Mouse (Mus musculus) hindbrain, embryonic 16.5 days (tissue): Measurements from ENCODE around the gene Alox15. TPM values are rescaled to one million over a fixed set of nuclear protein-coding genes. Genes with fewer than 3 reads are reported as not detected.

Experiments used
- ATAC-seq: fragments of 200-750 bp; cut with Nextera tagmentation; 2 replicates; pipeline ENCODE4 v1.8.0; 2017; ENCODE audit warnings: moderate TSS enrichment, moderate library complexity
- H3K27ac ChIP-seq: fragments of 300-500 bp; sonication (generic); 2 replicates; pipeline ENCODE4 v1.5.1; 2014; ENCODE audit warnings: low read depth, mild to moderate bottlenecking, control low read depth, low read length, moderate library complexity
- H3K27me3 ChIP-seq: fragments of 300-500 bp; sonication (generic); replicated peaks from 2 replicates; pipeline ENCODE4 v1.6.1; 2014; ENCODE audit warnings: low read length; ENCODE audit not compliant: control insufficient read depth, insufficient read depth
- H3K36me3 ChIP-seq: fragments of 300-500 bp; sonication (generic); 2 replicates; pipeline ENCODE4 v1.6.1; 2014; ENCODE audit warnings: mild to moderate bottlenecking, low read length, moderate library complexity, mixed read lengths; ENCODE audit not compliant: control insufficient read depth, insufficient read depth
- H3K4me1 ChIP-seq: fragments of 300-500 bp; sonication (generic); 2 replicates; pipeline ENCODE4 v1.6.1; 2014; ENCODE audit warnings: low read depth, low read length; ENCODE audit not compliant: control insufficient read depth, insufficient read depth
- H3K4me2 ChIP-seq: fragments of 300-500 bp; sonication (generic); 2 replicates; pipeline ENCODE4 v1.6.1; 2014; ENCODE audit warnings: mild to moderate bottlenecking, low read length, control low read depth, moderate library complexity
- H3K4me3 ChIP-seq: fragments of 300-500 bp; sonication (generic); 2 replicates; pipeline ENCODE4 v1.5.1; 2014; ENCODE audit warnings: mild to moderate bottlenecking, low read length, control low read depth, moderate library complexity
- H3K9ac ChIP-seq: fragments of 300-500 bp; sonication (generic); 2 replicates; pipeline ENCODE4 v1.6.1; 2014; ENCODE audit warnings: low read depth, mild to moderate bottlenecking, control low read depth, low read length, moderate library complexity
- H3K9me3 ChIP-seq: fragments of 300-500 bp; sonication (generic); 2 replicates; pipeline ENCODE4 v1.6.1; 2014; ENCODE audit warnings: mild to moderate bottlenecking, low read length, moderate library complexity; ENCODE audit not compliant: control insufficient read depth
- WGBS: fragments of 180-500 bp; shearing (Covaris S2); extraction: QIAGEN DNeasy Blood & Tissue Kit; methylation state at CpG from one replicate; pipeline ENCODE4 v1.1.7; 2014; 5-methylcytosine and 5-hydroxymethylcytosine counted together
- polyA plus RNA-seq: library from polyadenylated mRNA; unstranded; fragments of >200 nt; fragmentation: Nextera tagmentation; extraction: Ambion mirVana; gene quantifications from 2 replicates; pipeline ENCODE4 v1.2.1, GENCODE M21; 2015

Gene Alox15
- polyA plus RNA-seq = 0.06 TPM in 1 of 2 replicates, not detected in the other

DNA sequence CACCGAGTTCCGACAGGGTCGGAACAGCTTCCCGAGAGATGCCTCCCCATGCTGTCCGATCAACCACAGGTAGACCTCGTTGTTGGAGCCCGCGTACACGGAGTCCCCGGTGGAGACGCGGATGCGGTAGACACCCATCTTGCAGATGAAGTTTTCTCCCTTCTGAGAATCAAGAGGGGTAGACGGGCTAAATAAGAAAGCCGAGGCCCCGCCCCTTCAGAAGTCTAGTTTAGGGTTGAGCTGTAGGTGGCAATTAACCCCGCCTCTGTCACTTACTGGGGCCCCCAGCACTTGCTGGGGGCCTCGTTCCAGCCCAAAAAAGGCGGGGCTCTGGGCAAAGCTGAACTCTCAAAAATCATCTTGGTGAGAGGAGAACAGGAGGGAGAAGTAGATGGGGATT, at the start of gene Alox15:
Gene Alox15 (minus strand): TSS at position 164 of the 400 bp plus-strand sequence.
- Histone ChIP-seq H3K27ac (no peak within 1 kb of the TSS), H3K36me3 (no peaks in the 10 kb centered on the region), H3K9me3 (no peaks in the 10 kb centered on the region), H3K27me3 (peaks cover 33% of the 10 kb centered on the region), H3K4me1 (peaks cover 6% of the 10 kb centered on the region), H3K4me2 (peak within 1 kb of the TSS; percentile 63), H3K4me3 (peak within 1 kb of the TSS; percentile 33), H3K9ac (peak within 1 kb of the TSS; percentile 41)
- no peak for ATAC-seq
- 0% methylated on average over 19 of the region's 19 CpGs for WGBS

- Histone ChIP-seq H3K9ac (no peak overlapping the region), H3K9me3 (no peaks in the 10 kb centered on the region), H3K4me1 (no peaks in the 10 kb centered on the region), H3K4me2 (no peak overlapping the region), H3K27ac (no peak overlapping the region), H3K4me3 (no peak overlapping the region), H3K27me3 (no peaks in the 10 kb centered on the region), H3K36me3 (peaks cover 22% of the 10 kb centered on the region)
- 83% methylated on average over 5 of the region's 5 CpGs for WGBS
- ATAC-seq = no peak
Measured at GRCm38 (mm10) chr11:70389421-70389820, 37.6 kb upstream of the Alox15 start.

- no peak overlapping the region for H3K4me2 ChIP-seq
Measured at GRCm38 (mm10) chr11:70387436-70387835, 35.6 kb upstream of the Alox15 start.

DNA sequence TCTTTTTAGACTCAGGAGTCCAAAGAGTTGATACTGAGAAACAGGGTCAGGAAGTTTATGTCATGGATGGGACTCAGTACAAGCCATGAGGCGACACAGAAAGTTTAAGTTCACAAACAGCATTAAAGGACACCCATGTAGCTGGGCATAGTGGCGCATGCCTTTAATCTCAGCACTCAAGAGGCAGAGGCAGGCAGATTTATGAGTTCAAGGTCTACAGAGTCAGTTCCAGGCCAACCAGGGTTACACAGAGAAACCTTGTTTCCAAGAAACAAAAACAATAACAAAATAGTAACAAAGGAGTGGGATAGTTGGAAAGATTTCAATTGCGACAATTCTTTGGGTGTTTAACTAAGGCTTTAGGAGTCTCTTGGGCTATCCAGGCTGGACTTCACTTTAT, 32.3 kb upstream of the Alox15 start:
- Histone ChIP-seq H3K4me1 (no peaks in the 10 kb centered on the region), H3K9ac (no peak overlapping the region), H3K4me3 (no peak overlapping the region), H3K36me3 (peaks cover 2% of the 10 kb centered on the region; the same call in 1 of the 2 replicates), H3K9me3 (no peaks in the 10 kb centered on the region), H3K27ac (no peak overlapping the region), H3K4me2 (no peak overlapping the region), H3K27me3 (no peaks in the 10 kb centered on the region)
- 86% methylated on average over 3 of the region's 3 CpGs for WGBS
- ATAC-seq = no peak

More at GRCm38 (mm10) chr11:70387436-70387835, 35.6 kb upstream of the Alox15 start:
- H3K9ac ChIP-seq = no peak overlapping the region
- H3K4me3 ChIP-seq = no peak overlapping the region
- H3K9me3 ChIP-seq = no peaks in the 10 kb centered on the region
- no peaks in the 10 kb centered on the region for H3K27me3 ChIP-seq
- H3K27ac ChIP-seq = no peak overlapping the region
- no peaks in the 10 kb centered on the region for H3K4me1 ChIP-seq
- WGBS = 81% methylated on average over 5 of the region's 5 CpGs
- peaks cover 10% of the 10 kb centered on the region for H3K36me3 ChIP-seq
- no peak for ATAC-seq

GRCm38 (mm10) chr11:70381330-70381729, 29.5 kb upstream of the Alox15 start:
- no peak overlapping the region for H3K27ac ChIP-seq
- no peaks in the 10 kb centered on the region for H3K4me1 ChIP-seq
- WGBS = 89% methylated on average over 2 of the region's 2 CpGs
- H3K36me3 ChIP-seq = peaks cover 2% of the 10 kb centered on the region; the same call in 1 of the 2 replicates
- no peak overlapping the region for H3K4me2 ChIP-seq
- no peak for ATAC-seq
- H3K27me3 ChIP-seq = no peaks in the 10 kb centered on the region
- H3K9ac ChIP-seq = no peak overlapping the region
- no peaks in the 10 kb centered on the region for H3K9me3 ChIP-seq
- H3K4me3 ChIP-seq = no peak overlapping the region

GRCm38 (mm10) chr11:70380478-70381005, 28.7 kb upstream of the Alox15 start:
- no peak overlapping the region for H3K9ac ChIP-seq
- H3K27me3 ChIP-seq = no peaks in the 10 kb centered on the region
- WGBS = 80% methylated on average over 1 of the region's 1 CpGs
- peaks cover under 1% of the 10 kb centered on the region; the same call in 1 of the 2 replicates for H3K36me3 ChIP-seq
- no peaks in the 10 kb centered on the region for H3K4me1 ChIP-seq
- H3K9me3 ChIP-seq = no peaks in the 10 kb centered on the region
- ATAC-seq = no peak
- no peak overlapping the region for H3K4me2 ChIP-seq
- H3K27ac ChIP-seq = no peak overlapping the region
- H3K4me3 ChIP-seq = no peak overlapping the region

GRCm38 (mm10) chr11:70376054-70376453, 24.2 kb upstream of the Alox15 start:
- H3K27ac ChIP-seq = no peak overlapping the region
- H3K4me2 ChIP-seq = no peak overlapping the region
- no peak overlapping the region for H3K4me3 ChIP-seq
- H3K36me3 ChIP-seq = no peaks in the 10 kb centered on the region
- no peak overlapping the region for H3K9ac ChIP-seq
- 0 out of 2 replicates have a peak, but pooled peaks cover 4% of the 10 kb centered on the region for H3K27me3 ChIP-seq
- ATAC-seq = no peak
- H3K4me1 ChIP-seq = no peaks in the 10 kb centered on the region
- H3K9me3 ChIP-seq = no peaks in the 10 kb centered on the region
- WGBS = 91% methylated on average over 6 of the region's 6 CpGs

- H3K4me1 ChIP-seq = no peaks in the 10 kb centered on the region
- no peak overlapping the region for H3K4me3 ChIP-seq
- ATAC-seq = no peak
- no peak overlapping the region for H3K4me2 ChIP-seq
- H3K9ac ChIP-seq = no peak overlapping the region
- no peaks in the 10 kb centered on the region for H3K9me3 ChIP-seq
- H3K27ac ChIP-seq = no peak overlapping the region
- H3K36me3 ChIP-seq = no peaks in the 10 kb centered on the region
- H3K27me3 ChIP-seq = 0 out of 2 replicates have a peak, but pooled peaks cover 4% of the 10 kb centered on the region
- WGBS = 87% methylated on average over 3 of the region's 3 CpGs
Measured at GRCm38 (mm10) chr11:70374302-70374701, 22.5 kb upstream of the Alox15 start.

GRCm38 (mm10) chr11:70372849-70373557, 21.2 kb upstream of the Alox15 start:
- H3K4me2 ChIP-seq = no peak overlapping the region
- no peaks in the 10 kb centered on the region for H3K36me3 ChIP-seq
- H3K27ac ChIP-seq = no peak overlapping the region
- 0 out of 2 replicates have a peak, but pooled peaks cover 4% of the 10 kb centered on the region for H3K27me3 ChIP-seq
- no peaks in the 10 kb centered on the region for H3K9me3 ChIP-seq
- 85% methylated on average over 7 of the region's 7 CpGs for WGBS
- no peak overlapping the region for H3K4me3 ChIP-seq
- no peaks in the 10 kb centered on the region for H3K4me1 ChIP-seq
- ATAC-seq = no peak
- H3K9ac ChIP-seq = no peak overlapping the region
